Mouse (Mus musculus) midbrain, embryonic 13.5 days (tissue): ENCODE results near the gene Esrrg. TPM values are rescaled to one million over a fixed set of nuclear protein-coding genes. Genes with fewer than 3 reads are reported as not detected.

Experiments
- ATAC-seq: fragments of 200-750 bp; cut with Nextera tagmentation; 2 replicates; pipeline ENCODE4 v1.8.0; 2017; ENCODE audit warnings: mild to moderate bottlenecking, moderate TSS enrichment, moderate library complexity
- H3K27ac ChIP-seq: fragments of 300-500 bp; sonication (generic); 2 replicates; pipeline ENCODE4 v1.5.1; 2015; ENCODE audit warnings: inconsistent platforms, mild to moderate bottlenecking, moderate library complexity
- H3K27me3 ChIP-seq: fragments of 300-500 bp; sonication (generic); 2 replicates; pipeline ENCODE4 v1.6.1; 2015; ENCODE audit warnings: mild to moderate bottlenecking, inconsistent platforms
- H3K36me3 ChIP-seq: fragments of 300-500 bp; sonication (generic); 2 replicates; pipeline ENCODE4 v1.6.1; 2015; ENCODE audit warnings: mild to moderate bottlenecking, inconsistent platforms
- H3K4me1 ChIP-seq: fragments of 300-500 bp; sonication (generic); replicated peaks from 2 replicates; pipeline ENCODE4 v1.6.1; 2015; ENCODE audit warnings: inconsistent platforms
- H3K4me2 ChIP-seq: fragments of 300-500 bp; sonication (generic); replicated peaks from 2 replicates; pipeline ENCODE4 v1.6.1; 2015; ENCODE audit warnings: moderate library complexity, mild to moderate bottlenecking, inconsistent platforms
- H3K4me3 ChIP-seq: fragments of 300-500 bp; sonication (generic); replicated peaks from 2 replicates; pipeline ENCODE4 v1.5.1; 2015; ENCODE audit warnings: mild to moderate bottlenecking, inconsistent platforms
- H3K9ac ChIP-seq: fragments of 300-500 bp; sonication (generic); replicated peaks from 2 replicates; pipeline ENCODE4 v1.6.1; 2015; ENCODE audit warnings: mild to moderate bottlenecking, inconsistent platforms
- H3K9me3 ChIP-seq: fragments of 300-500 bp; sonication (generic); 2 replicates; pipeline ENCODE4 v1.6.1; 2016; ENCODE audit warnings: mild to moderate bottlenecking, inconsistent platforms
- WGBS: fragments of 180-500 bp; shearing (Covaris S2); methylation state at CpG from one replicate; pipeline ENCODE4 v1.1.7; 2015; 5-methylcytosine and 5-hydroxymethylcytosine counted together
- polyA plus RNA-seq: library from polyadenylated mRNA; unstranded; fragments of >200 nt; fragmentation: Nextera tagmentation; extraction: Ambion mirVana; gene quantifications from 2 replicates; pipeline ENCODE4 v1.2.1, GENCODE M21; 2015

The Esrrg gene
- polyA plus RNA-seq, 1 experiment from 2014 or later: 16.5 TPM

DNA sequence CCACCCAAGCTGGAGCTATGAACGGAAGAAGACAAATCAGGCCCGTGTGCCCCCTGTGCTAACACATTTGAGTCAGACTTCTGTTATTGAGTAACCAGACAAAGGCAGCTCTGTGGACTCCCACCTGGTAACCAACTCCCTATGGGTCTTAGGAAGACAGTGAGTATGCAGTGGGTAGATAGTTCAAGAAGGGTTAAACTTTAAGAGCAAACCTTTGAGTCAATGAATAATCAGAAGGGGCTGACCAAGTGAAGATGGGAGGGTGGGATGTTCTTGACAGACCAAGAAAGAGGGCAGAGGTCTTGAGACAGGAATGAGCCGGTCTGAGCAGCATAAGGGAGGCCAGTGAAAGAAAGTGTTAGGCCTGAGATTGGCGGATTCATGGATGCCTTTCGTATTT lies 214.8 kb downstream of the Esrrg start:
- no peaks in the 10 kb centered on the region; the same call in 1 of the 2 replicates for H3K4me1 ChIP-seq
- no peaks in the 10 kb centered on the region for H3K36me3 ChIP-seq
- H3K27me3 ChIP-seq: no peaks in the 10 kb centered on the region
- no peak overlapping the region for H3K4me2 ChIP-seq
- ATAC-seq: no peak
- no peak overlapping the region for H3K4me3 ChIP-seq
- H3K9me3 ChIP-seq: no peaks in the 10 kb centered on the region
- 85% methylated on average over 5 of the region's 5 CpGs for WGBS
- no peak overlapping the region for H3K9ac ChIP-seq
- H3K27ac ChIP-seq: no peak overlapping the region

DNA sequence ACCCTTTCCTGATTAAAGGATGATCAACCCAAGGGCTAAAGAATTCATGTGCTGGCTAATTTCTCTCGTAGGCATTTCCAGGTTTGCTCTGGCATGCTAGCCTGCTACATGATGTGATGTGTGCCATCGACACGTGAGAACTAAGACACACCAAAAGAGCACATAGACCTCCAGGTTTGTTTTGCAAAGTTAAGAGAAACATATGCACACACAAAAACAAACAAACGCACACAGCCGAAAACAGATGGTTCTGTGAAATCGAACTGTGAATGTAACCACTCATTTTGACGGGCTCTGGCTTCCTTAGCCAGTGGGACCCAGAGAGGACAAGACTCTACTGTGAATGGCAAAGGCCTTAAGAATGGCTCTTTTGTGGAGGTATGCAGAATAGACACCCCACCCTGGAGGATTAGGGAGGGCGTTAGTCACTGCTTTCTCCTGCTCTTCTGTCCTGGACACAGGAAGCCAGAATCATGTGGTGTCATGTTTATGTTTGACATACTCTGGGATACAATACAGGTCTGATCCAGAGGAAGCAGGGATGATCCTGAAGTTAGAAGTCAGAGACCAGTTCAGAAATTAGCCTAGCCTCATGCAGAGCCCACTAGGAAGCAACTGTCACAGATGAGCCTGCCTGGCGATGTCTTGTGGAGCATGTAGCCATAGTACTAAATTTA lies 217.0 kb downstream of the Esrrg start:
- Histone ChIP-seq H3K36me3 (no peaks in the 10 kb centered on the region), H3K4me1 (peaks cover 7% of the 10 kb centered on the region; the same call in 1 of the 2 replicates), H3K4me3 (no peak overlapping the region), H3K4me2 (no peak overlapping the region), H3K9me3 (no peaks in the 10 kb centered on the region), H3K9ac (no peak overlapping the region), H3K27ac (no peak overlapping the region), H3K27me3 (no peaks in the 10 kb centered on the region)
- 75% methylated on average over 9 of the region's 9 CpGs for WGBS
- ATAC-seq: no peak

DNA sequence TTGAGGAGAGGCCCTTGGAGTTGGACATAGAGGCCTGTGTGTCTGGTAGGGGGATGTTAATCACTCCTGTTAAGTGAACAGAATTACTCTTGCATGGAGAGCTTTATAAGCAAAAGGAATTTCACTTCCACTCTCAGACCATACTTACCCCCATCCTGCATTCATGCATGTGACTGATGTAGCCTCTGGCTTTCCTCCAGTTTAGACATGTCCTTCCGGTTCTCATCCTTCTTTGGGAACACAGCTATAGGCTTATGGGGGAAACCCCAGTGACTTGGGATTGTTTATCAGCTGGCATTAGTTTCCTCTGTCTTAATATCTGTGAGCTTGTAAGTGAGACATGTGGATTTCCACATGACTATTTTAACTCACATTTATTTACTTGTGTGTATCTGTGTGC lies 217.5 kb downstream of the Esrrg start:
- 84% methylated on average over 1 of the region's 1 CpGs for WGBS
- no peak overlapping the region for H3K27ac ChIP-seq
- H3K4me2 ChIP-seq: no peak overlapping the region
- no peaks in the 10 kb centered on the region for H3K27me3 ChIP-seq
- peaks cover 7% of the 10 kb centered on the region; the same call in 1 of the 2 replicates for H3K4me1 ChIP-seq
- H3K9ac ChIP-seq: no peak overlapping the region
- H3K36me3 ChIP-seq: no peaks in the 10 kb centered on the region
- no peaks in the 10 kb centered on the region for H3K9me3 ChIP-seq
- H3K4me3 ChIP-seq: no peak overlapping the region
- ATAC-seq: no peak

DNA sequence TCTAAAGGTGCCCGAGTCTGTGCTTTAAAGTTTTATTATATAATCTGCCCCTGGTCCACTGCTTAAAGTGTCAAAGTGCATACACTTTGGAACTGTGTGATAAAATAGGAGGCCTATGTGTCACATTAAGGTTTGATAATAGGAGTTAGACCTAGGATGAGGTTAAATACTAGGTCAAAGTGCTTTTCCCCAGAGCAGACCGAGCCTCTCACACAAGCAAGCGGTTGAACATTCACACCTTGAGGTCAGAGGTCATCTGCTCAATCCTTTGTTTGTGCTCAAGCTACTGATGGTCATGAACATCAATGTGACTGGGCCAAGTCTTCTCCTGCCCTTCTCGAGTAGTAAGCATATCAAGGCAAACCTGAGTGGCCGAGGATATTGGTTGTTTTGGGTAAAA lies 218.3 kb downstream of the Esrrg start:
- Histone ChIP-seq H3K9ac (no peak overlapping the region), H3K4me2 (no peak overlapping the region), H3K9me3 (no peaks in the 10 kb centered on the region), H3K4me1 (peaks cover 7% of the 10 kb centered on the region; the same call in 1 of the 2 replicates), H3K27ac (no peak overlapping the region), H3K27me3 (no peaks in the 10 kb centered on the region), H3K4me3 (no peak overlapping the region), H3K36me3 (no peaks in the 10 kb centered on the region)
- 89% methylated on average over 5 of the region's 5 CpGs for WGBS
- no peak for ATAC-seq

DNA sequence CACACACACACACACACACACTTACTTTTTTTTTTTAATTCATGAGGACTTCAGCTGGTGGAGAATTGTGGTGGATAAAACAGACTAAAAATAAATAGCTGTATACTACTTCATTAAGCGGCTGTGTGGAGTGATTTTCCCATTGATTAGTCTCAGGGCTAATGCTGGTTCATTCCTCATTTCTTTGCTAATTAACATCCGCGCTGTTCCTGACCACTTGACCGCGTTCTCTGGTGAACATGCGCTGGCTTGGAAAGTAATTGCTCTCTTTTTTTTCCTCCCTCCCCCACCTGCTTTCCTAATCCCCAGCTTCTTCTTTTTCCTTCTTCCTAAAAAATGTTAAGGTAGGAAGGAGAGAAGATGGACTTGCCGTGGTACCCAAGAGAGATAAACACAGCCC lies 222.3 kb downstream of the Esrrg start:
- Histone ChIP-seq H3K9ac (no peak overlapping the region), H3K4me1 (peaks cover 7% of the 10 kb centered on the region; the same call in 1 of the 2 replicates), H3K4me3 (no peak overlapping the region), H3K27me3 (no peaks in the 10 kb centered on the region), H3K4me2 (no peak overlapping the region), H3K27ac (no peak overlapping the region), H3K9me3 (no peaks in the 10 kb centered on the region), H3K36me3 (no peaks in the 10 kb centered on the region)
- ATAC-seq: no peak
- 61% methylated on average over 7 of the region's 7 CpGs for WGBS

DNA sequence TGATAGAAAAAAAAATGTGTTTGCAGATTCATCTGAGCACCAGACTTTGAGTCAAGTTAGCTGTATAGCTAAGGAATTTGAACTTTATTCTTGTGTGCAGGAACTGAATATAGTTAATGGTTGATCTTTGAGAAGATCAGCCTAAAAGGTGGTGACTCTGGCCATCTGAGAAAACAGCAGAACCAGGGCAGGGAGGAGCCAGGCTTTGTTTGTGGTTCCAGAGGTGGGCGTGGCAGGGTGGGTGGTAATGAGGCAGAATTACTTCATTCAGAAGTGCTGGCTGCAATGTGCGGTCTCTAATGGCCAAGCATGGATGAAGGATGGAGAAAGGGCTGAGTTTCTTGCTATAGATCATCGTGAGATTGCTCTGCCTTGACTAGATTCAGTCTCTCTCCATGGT lies 224.3 kb downstream of the Esrrg start:
- ATAC-seq: no peak
- no peak overlapping the region for H3K4me2 ChIP-seq
- H3K4me3 ChIP-seq: no peak overlapping the region
- no peak overlapping the region for H3K27ac ChIP-seq
- WGBS: 71% methylated on average over 3 of the region's 3 CpGs
- no peaks in the 10 kb centered on the region for H3K27me3 ChIP-seq
- peaks cover 15% of the 10 kb centered on the region for H3K4me1 ChIP-seq
- no peak overlapping the region for H3K9ac ChIP-seq
- H3K36me3 ChIP-seq: no peaks in the 10 kb centered on the region
- no peaks in the 10 kb centered on the region for H3K9me3 ChIP-seq

DNA sequence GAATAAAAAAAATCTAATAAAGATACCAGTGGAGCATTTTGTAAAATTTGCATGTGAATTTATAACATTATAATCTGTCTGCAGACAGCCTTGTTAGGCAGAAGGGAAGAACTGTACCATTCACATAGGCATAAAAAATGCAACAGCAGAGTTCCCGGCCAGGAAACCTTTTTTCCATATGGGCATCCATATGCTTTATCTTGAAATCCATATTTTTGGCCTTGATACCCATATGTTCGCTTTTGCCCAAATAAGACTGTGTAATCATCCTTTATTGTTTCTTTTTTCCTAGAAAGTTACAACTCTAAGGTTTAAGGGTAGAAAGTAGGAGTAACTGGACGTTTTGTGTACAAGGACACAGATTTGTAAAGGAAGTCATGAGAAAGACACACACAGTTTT lies 226.0 kb downstream of the Esrrg start:
- Histone ChIP-seq H3K4me1 (peaks cover 9% of the 10 kb centered on the region), H3K4me3 (no peak overlapping the region), H3K9me3 (no peaks in the 10 kb centered on the region), H3K27ac (no peak overlapping the region), H3K4me2 (no peak overlapping the region), H3K9ac (no peak overlapping the region), H3K36me3 (no peaks in the 10 kb centered on the region), H3K27me3 (no peaks in the 10 kb centered on the region)
- 90% methylated on average over 3 of the region's 3 CpGs for WGBS
- ATAC-seq: no peak

DNA sequence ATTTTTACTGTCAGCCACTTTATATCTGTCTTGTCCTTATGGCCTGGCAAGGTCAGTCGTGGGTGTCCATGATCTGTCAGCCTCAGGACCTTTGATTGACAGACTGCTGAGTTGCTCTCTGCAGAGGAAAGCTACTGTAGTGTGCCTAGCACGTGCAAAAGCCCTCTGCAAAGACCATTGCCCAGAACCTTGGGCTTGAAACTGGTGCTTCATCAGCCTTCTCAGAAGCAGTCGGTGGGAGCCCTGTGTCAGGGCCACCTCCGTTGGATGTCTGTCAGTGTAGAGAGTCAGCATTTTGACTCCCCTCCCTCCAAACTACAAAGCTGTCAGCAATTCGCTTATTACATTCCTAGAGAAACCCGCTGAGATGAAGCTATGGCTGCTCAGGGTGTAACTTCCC lies 227.8 kb downstream of the Esrrg start:
- peaks cover 9% of the 10 kb centered on the region for H3K4me1 ChIP-seq
- 45% methylated on average over 6 of the region's 6 CpGs for WGBS
- H3K27me3 ChIP-seq: no peaks in the 10 kb centered on the region
- no peak overlapping the region for H3K27ac ChIP-seq
- H3K9me3 ChIP-seq: no peaks in the 10 kb centered on the region
- no peak overlapping the region for H3K9ac ChIP-seq
- H3K4me2 ChIP-seq: no peak overlapping the region
- no peaks in the 10 kb centered on the region for H3K36me3 ChIP-seq
- H3K4me3 ChIP-seq: no peak overlapping the region
- ATAC-seq: no peak

DNA sequence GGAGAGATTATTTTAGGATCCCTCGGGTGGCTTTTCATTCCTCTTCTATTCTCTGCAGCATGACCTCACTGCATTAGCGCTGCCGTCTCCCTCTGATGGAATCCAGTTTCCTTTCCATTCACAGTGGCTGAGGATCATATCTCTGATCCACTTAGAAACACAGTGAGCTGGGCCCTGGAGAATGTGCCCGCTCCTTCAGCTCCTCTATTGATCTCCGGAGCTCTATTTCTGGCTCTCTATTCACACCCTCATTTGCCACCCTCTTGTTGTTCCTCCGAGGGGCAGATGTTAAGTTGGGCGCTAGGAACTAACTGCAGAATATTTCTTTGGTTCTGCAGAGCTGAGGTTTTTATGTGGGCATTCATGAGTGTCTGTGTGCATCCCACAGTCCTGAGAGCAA lies 228.3 kb downstream of the Esrrg start:
- 14% methylated on average over 7 of the region's 7 CpGs for WGBS
- H3K27ac ChIP-seq: no peak overlapping the region
- no peak for ATAC-seq

DNA sequence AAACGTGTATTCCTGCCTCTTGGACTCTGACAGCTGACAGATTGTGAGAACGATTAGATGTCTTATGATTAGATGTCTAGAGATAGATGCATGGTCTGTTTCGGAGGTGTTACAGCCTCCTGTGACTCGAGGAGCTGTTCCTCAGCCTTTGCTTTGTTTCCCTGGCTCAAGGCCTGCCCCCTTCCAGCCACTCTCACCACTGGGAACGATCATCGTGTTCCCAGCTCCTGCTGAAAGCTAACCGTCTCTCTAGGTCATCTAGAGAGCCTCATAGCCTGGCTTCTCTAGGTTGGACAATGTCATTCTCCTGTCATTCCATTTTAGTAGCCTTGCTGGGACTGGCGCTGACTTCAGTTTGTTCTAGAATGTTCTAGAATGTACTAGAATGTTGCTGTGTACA lies 233.0 kb downstream of the Esrrg start:
- H3K36me3 ChIP-seq: no peaks in the 10 kb centered on the region
- H3K4me2 ChIP-seq: no peak overlapping the region
- H3K27me3 ChIP-seq: no peaks in the 10 kb centered on the region
- no peak overlapping the region for H3K27ac ChIP-seq
- ATAC-seq: no peak
- 86% methylated on average over 8 of the region's 8 CpGs for WGBS
- no peak overlapping the region for H3K9ac ChIP-seq
- H3K4me3 ChIP-seq: no peak overlapping the region
- H3K9me3 ChIP-seq: no peaks in the 10 kb centered on the region
- H3K4me1 ChIP-seq: peaks cover 7% of the 10 kb centered on the region

More for the DNA sequence above, 228.3 kb downstream of the Esrrg start:
- H3K4me2 ChIP-seq: no peak overlapping the region
- no peaks in the 10 kb centered on the region for H3K27me3 ChIP-seq
- H3K9ac ChIP-seq: no peak overlapping the region
- H3K4me1 ChIP-seq: peaks cover 9% of the 10 kb centered on the region
- no peaks in the 10 kb centered on the region for H3K9me3 ChIP-seq
- no peak overlapping the region for H3K4me3 ChIP-seq
- no peaks in the 10 kb centered on the region for H3K36me3 ChIP-seq

DNA sequence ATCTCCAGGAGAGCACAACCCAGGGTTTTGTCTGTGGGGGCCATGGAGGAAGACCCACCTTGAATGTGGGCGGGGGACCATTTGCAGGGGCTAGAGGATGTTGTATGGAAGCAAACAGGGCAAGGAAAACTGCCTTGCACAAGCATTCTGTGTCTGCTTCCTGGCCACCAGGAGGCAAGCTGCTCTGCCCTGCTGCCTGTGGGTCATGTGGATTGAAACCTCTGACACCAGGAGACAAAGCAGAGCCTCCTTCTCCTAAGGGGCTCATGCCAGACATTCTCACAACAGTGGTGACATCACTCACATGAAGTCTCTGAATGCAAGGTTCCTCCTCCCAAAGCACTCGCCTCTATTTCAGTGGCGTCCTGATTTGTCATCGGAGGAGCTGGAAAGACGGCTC lies 234.1 kb downstream of the Esrrg start:
- Histone ChIP-seq H3K27me3 (no peaks in the 10 kb centered on the region), H3K4me3 (no peak overlapping the region), H3K4me2 (no peak overlapping the region), H3K27ac (no peak overlapping the region), H3K4me1 (0 out of 2 replicates have a peak, but pooled peaks cover 2% of the 10 kb centered on the region), H3K36me3 (no peaks in the 10 kb centered on the region), H3K9ac (no peak overlapping the region), H3K9me3 (no peaks in the 10 kb centered on the region)
- WGBS: 89% methylated on average over 5 of the region's 5 CpGs
- no peak for ATAC-seq

DNA sequence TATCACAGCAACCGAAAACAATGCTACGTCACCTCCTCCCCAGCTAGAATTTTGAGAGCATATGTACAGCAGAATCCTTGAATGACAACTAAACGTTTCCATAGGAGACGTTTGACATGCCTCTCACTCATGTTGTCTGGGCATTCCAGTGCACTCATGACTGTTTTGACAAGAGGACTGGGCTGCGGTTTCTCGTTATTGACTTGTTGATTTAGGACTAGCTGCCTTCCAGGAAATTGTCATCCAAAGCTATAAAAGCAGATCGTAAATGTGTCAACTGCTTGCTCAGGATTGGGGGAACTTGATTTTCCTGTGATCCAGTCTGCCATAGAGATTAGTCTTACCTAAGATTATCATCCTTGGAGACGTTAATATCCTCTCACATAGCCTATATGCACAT lies 245.6 kb downstream of the Esrrg start:
- Histone ChIP-seq H3K4me2 (no peak overlapping the region), H3K4me3 (no peak overlapping the region), H3K27me3 (no peaks in the 10 kb centered on the region), H3K36me3 (no peaks in the 10 kb centered on the region), H3K4me1 (0 out of 2 replicates have a peak, but pooled peaks cover under 1% of the 10 kb centered on the region), H3K27ac (no peak overlapping the region), H3K9ac (no peak overlapping the region), H3K9me3 (no peaks in the 10 kb centered on the region)
- ATAC-seq: no peak
- 81% methylated on average over 8 of the region's 8 CpGs for WGBS

DNA sequence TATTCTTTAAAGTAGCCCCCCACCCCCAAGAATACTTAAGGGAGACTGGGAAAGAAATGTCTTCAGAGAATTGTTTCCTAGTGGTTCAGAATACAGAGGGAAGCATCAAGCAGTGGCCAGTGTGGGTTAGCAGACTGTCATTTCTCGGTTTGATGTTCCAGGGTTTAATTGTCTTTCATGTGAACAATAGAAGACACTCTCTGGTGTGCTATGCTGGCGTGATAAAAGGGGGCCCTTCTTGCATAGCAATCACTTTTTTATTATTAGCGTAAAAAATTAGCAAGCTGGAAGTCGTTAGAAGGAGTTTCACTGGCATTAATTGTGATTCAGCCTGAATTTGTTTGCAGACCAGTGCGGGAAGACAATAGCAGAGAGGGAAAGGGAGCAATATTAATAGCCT lies 253.7 kb downstream of the Esrrg start:
- Histone ChIP-seq H3K36me3 (no peaks in the 10 kb centered on the region), H3K27me3 (no peaks in the 10 kb centered on the region), H3K9me3 (no peaks in the 10 kb centered on the region), H3K9ac (no peak overlapping the region), H3K4me2 (no peak overlapping the region), H3K4me1 (peaks cover 24% of the 10 kb centered on the region), H3K4me3 (no peak overlapping the region), H3K27ac (peak overlapping the region; percentile 35; the same call in 1 of the 2 replicates)
- WGBS: 16% methylated on average over 5 of the region's 5 CpGs
- no peak for ATAC-seq
